ENCODE assay signal across 13 mouse cellular contexts in genomic region chr1:143837681-143838080, GRCm38 (mm10).
"Had no signal": no experiment of that assay in that cellular context is flagged by ENCODE, and none has a peak within 500 bp of the region (broad histone marks: within the 10 kb centered on the region; RNA-seq: fewer than 3 reads in every experiment).

No protein-coding gene starts in this region.

- H3K27ac ChIP-seq: kidney, postnatal 0 days; layer of hippocampus, adult 2 months; left cerebral cortex, adult 2 months; liver, embryonic 13.5 days had no signal

- H3K27me3 ChIP-seq: liver, embryonic 13.5 days had no signal

- H3K36me3 ChIP-seq: liver, embryonic 13.5 days had no signal

- H3K9me3 ChIP-seq: liver, embryonic 13.5 days had no signal

- H3K4me1 ChIP-seq: liver, embryonic 13.5 days had no signal

- H3K4me3 ChIP-seq: layer of hippocampus, adult 2 months; left cerebral cortex, adult 2 months; liver, embryonic 13.5 days had no signal

- DNase-seq: kidney, postnatal 25 days; layer of hippocampus, adult 9-11 months; layer of hippocampus, postnatal 36 days; liver, embryonic 13.5 days; lung, adult 2 months; lung, postnatal 14 days; lung, postnatal 4 days; midbrain, embryonic 14.5 days; right cerebral cortex, postnatal 25 days; thymus, postnatal 25 days had no signal
